34 mouse cellular contexts compared by ENCODE assay signal in the genomic region with DNA sequence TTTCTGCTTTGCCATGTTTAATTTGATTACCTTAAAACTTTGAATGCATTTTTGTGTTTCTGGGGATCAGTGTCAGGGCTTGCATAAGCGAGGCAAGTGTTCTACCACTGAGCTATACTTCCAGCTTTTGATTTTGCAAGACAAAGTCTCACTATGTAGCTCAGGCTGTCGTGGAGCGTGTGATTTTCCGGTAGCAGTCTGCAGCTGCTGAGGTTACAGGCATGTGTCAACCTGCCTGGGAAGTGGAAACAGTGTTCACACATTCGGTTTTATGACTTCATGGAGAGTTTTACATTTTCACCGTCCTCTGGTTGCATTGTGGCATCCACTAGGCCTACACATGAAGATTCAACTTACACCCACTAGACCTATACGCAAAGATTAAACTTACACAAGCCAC. TPM values are rescaled to one million over a fixed set of nuclear protein-coding genes. Genes with fewer than 3 reads are reported as not detected.
DNase-seq lines count a peak whose midpoint lies in the region; ATAC-seq and TF ChIP-seq lines count a peak whose summit lies in the region.
"Had no signal": no experiment of that assay in that cellular context is flagged by ENCODE, and none has a peak within 500 bp of the region (broad histone marks: within the 10 kb centered on the region; RNA-seq: fewer than 3 reads in every experiment).

No protein-coding gene starts in this region.

- H3K9me3 ChIP-seq in midbrain, embryonic 11.5 days (ENCODE audit: control insufficient read depth, low read length): no peaks in the 10 kb centered on the region
- H3K9me3 ChIP-seq in midbrain, embryonic 15.5 days: no peaks in the 10 kb centered on the region
- H3K9me3 ChIP-seq in embryonic facial prominence, embryonic 13.5 days: no peaks in the 10 kb centered on the region
- H3K9me3 ChIP-seq in limb, embryonic 14.5 days (ENCODE audit: control insufficient read depth, low read length): no peaks in the 10 kb centered on the region
- H3K9me3 ChIP-seq: embryonic facial prominence, embryonic 12.5 days; forebrain, embryonic 10.5 days; forebrain, embryonic 13.5 days; heart, embryonic 15.5 days; hindbrain, embryonic 10.5 days; hindbrain, embryonic 13.5 days had no signal

- H3K9ac ChIP-seq in midbrain, embryonic 11.5 days (ENCODE audit: low read length): no peak overlapping the region
- H3K9ac ChIP-seq in midbrain, embryonic 15.5 days: no peak overlapping the region
- no peak overlapping the region for H3K9ac ChIP-seq in embryonic facial prominence, embryonic 13.5 days
- no peak overlapping the region for H3K9ac ChIP-seq in limb, embryonic 14.5 days (ENCODE audit: low read depth, low read length, severe bottlenecking)
- H3K9ac ChIP-seq: embryonic facial prominence, embryonic 12.5 days; forebrain, embryonic 13.5 days; heart, embryonic 15.5 days; hindbrain, embryonic 13.5 days had no signal

- ATAC-seq in midbrain, embryonic 11.5 days (ENCODE audit: low FRiP score): no peak
- no peak for ATAC-seq in midbrain, embryonic 15.5 days (replicated peaks)
- ATAC-seq in embryonic facial prominence, embryonic 13.5 days (ENCODE audit: insufficient number of reproducible peaks, insufficient read depth, low FRiP score, low TSS enrichment, low read depth): 0 out of 2 replicates have a peak, but pooled peaks have one; percentile 48
- peak; percentile 63 for ATAC-seq in limb, embryonic 14.5 days (ENCODE audit: low FRiP score, low read depth)
- ATAC-seq: activated CD4-positive, CD25-positive, alpha-beta regulatory T cell, adult 4 months; CD4-positive, CD25-positive, alpha-beta regulatory T cell, adult 4 months; forebrain, embryonic 13.5 days; forebrain, embryonic 16.5 days; hindbrain, embryonic 16.5 days had no signal

- no peaks in the 10 kb centered on the region for H3K36me3 ChIP-seq in midbrain, embryonic 11.5 days (ENCODE audit: control insufficient read depth, insufficient read depth, low read length)
- no peaks in the 10 kb centered on the region for H3K36me3 ChIP-seq in midbrain, embryonic 15.5 days (replicated peaks)
- H3K36me3 ChIP-seq in embryonic facial prominence, embryonic 13.5 days: no peaks in the 10 kb centered on the region
- H3K36me3 ChIP-seq in limb, embryonic 14.5 days (ENCODE audit: control insufficient read depth, insufficient read depth, low read length): no peaks in the 10 kb centered on the region
- H3K36me3 ChIP-seq: embryonic facial prominence, embryonic 12.5 days; forebrain, embryonic 10.5 days; heart, embryonic 15.5 days; hindbrain, embryonic 10.5 days; hindbrain, embryonic 13.5 days had no signal

- no peaks in the 10 kb centered on the region for H3K4me1 ChIP-seq in midbrain, embryonic 11.5 days (ENCODE audit: control insufficient read depth, insufficient read depth, low read length)
- no peaks in the 10 kb centered on the region for H3K4me1 ChIP-seq in midbrain, embryonic 15.5 days
- no peaks in the 10 kb centered on the region for H3K4me1 ChIP-seq in embryonic facial prominence, embryonic 13.5 days
- no peaks in the 10 kb centered on the region for H3K4me1 ChIP-seq in limb, embryonic 14.5 days (ENCODE audit: control insufficient read depth, insufficient read depth, low read length)
- H3K4me1 ChIP-seq: embryonic facial prominence, embryonic 12.5 days; forebrain, embryonic 10.5 days; forebrain, embryonic 13.5 days; heart, embryonic 15.5 days; hindbrain, embryonic 10.5 days; hindbrain, embryonic 13.5 days had no signal

- no peak for TF ChIP-seq POLR2A in limb, embryonic 14.5 days (IDR thresholded peaks at IDR 0.05; ENCODE audit: borderline replicate concordance, extremely low read depth, insufficient read depth, insufficient read length)

- 79% methylated on average over 7 of the region's 7 CpGs for WGBS in midbrain, embryonic 11.5 days
- WGBS in midbrain, embryonic 15.5 days: 74% methylated on average over 7 of the region's 7 CpGs
- WGBS in embryonic facial prominence, embryonic 13.5 days: 60% methylated on average over 7 of the region's 7 CpGs
- WGBS in limb, embryonic 14.5 days: 31% methylated on average over 7 of the region's 7 CpGs

- no peak overlapping the region for H3K4me3 ChIP-seq in midbrain, embryonic 11.5 days (ENCODE audit: low read depth, low read length)
- no peak overlapping the region for H3K4me3 ChIP-seq in midbrain, embryonic 15.5 days
- H3K4me3 ChIP-seq in embryonic facial prominence, embryonic 13.5 days: no peak overlapping the region
- H3K4me3 ChIP-seq in limb, embryonic 14.5 days (replicated peaks; ENCODE audit: low read length): no peak overlapping the region
- H3K4me3 ChIP-seq: embryonic facial prominence, embryonic 12.5 days; forebrain, embryonic 10.5 days; forebrain, embryonic 13.5 days; gastrocnemius, adult 2 months; heart, embryonic 15.5 days; hindbrain, embryonic 10.5 days; hindbrain, embryonic 13.5 days had no signal

- no peaks in the 10 kb centered on the region for H3K27me3 ChIP-seq in midbrain, embryonic 11.5 days (ENCODE audit: control insufficient read depth, insufficient read depth, low read length)
- no peaks in the 10 kb centered on the region for H3K27me3 ChIP-seq in midbrain, embryonic 15.5 days (replicated peaks)
- H3K27me3 ChIP-seq in embryonic facial prominence, embryonic 13.5 days: no peaks in the 10 kb centered on the region
- H3K27me3 ChIP-seq in limb, embryonic 14.5 days (ENCODE audit: control insufficient read depth, insufficient read depth, low read length): no peaks in the 10 kb centered on the region
- H3K27me3 ChIP-seq: embryonic facial prominence, embryonic 12.5 days; forebrain, embryonic 13.5 days; heart, embryonic 15.5 days; hindbrain, embryonic 13.5 days had no signal

- H3K4me2 ChIP-seq in midbrain, embryonic 11.5 days: no peak overlapping the region
- no peak overlapping the region for H3K4me2 ChIP-seq in midbrain, embryonic 15.5 days
- H3K4me2 ChIP-seq in embryonic facial prominence, embryonic 13.5 days: no peak overlapping the region
- H3K4me2 ChIP-seq in limb, embryonic 14.5 days (replicated peaks; ENCODE audit: low read depth, low read length, severe bottlenecking): no peak overlapping the region
- H3K4me2 ChIP-seq: embryonic facial prominence, embryonic 12.5 days; forebrain, embryonic 13.5 days; heart, embryonic 11.5 days; heart, embryonic 15.5 days; hindbrain, embryonic 13.5 days had no signal

- DNase-seq in midbrain, embryonic 11.5 days (ENCODE audit: low spot score, missing footprints): peak; percentile 84
- DNase-seq in forelimb bud, embryonic 11.5 days (ENCODE audit: low read depth, low spot score): peak; percentile 20
- DNase-seq in limb, embryonic 14.5 days (ENCODE audit: low spot score): peak; percentile 8
- no peak for DNase-seq in spleen, postnatal 4 days (ENCODE audit: low spot score in 2 of 2)
- no peak for DNase-seq in neural tube, embryonic 10.5 days (ENCODE audit: extremely low spot score, low spot score)
- DNase-seq in layer of hippocampus, adult 8-10 months (ENCODE audit: low spot score in 2 of 2): no peak
- DNase-seq: adrenal gland, adult 8-10 months; adrenal gland, postnatal 25 days; cerebellum, adult 11-12 months; cerebellum, adult 8-10 months; cerebellum, postnatal 10 days; cerebellum, postnatal 36 days; embryo, embryonic 11 days; gastrocnemius, adult 2 months; gastrocnemius, postnatal 14 days; heart, adult 11 months; heart, postnatal 10 days; heart, postnatal 36 days had no signal

- no peak overlapping the region for H3K27ac ChIP-seq in midbrain, embryonic 11.5 days (ENCODE audit: low read depth, low read length)
- no peak overlapping the region for H3K27ac ChIP-seq in midbrain, embryonic 15.5 days
- no peak overlapping the region for H3K27ac ChIP-seq in embryonic facial prominence, embryonic 13.5 days
- no peak overlapping the region for H3K27ac ChIP-seq in limb, embryonic 14.5 days (replicated peaks; ENCODE audit: low read depth, low read length)
- H3K27ac ChIP-seq: embryonic facial prominence, embryonic 12.5 days; forebrain, embryonic 10.5 days; forebrain, embryonic 13.5 days; gastrocnemius, adult 2 months; heart, embryonic 15.5 days; hindbrain, embryonic 10.5 days; hindbrain, embryonic 13.5 days had no signal

RNA-seq across cellular contexts. Expression of a gene that starts 54.8 kb away (rescaled TPM):
- polyA plus RNA-seq in midbrain, embryonic 11.5 days (2014; fragmentation: Nextera tagmentation; extraction: Ambion mirVana): not detected in 2 replicates
- 0.25 and 1.00 TPM in 2 replicates for polyA plus RNA-seq in midbrain, embryonic 15.5 days (2015; fragmentation: Nextera tagmentation; extraction: Ambion mirVana)
- 0.17 TPM in 1 of 2 replicates, not detected in the other for polyA plus RNA-seq in embryonic facial prominence, embryonic 13.5 days (2015; fragmentation: Nextera tagmentation; extraction: Ambion mirVana)
- polyA plus RNA-seq in limb, embryonic 14.5 days (2012; rRNA removed): not detected in 2 replicates
- polyA plus RNA-seq in limb, embryonic 14.5 days (2014; fragmentation: Nextera tagmentation; extraction: Ambion mirVana): not detected in 2 replicates
- total RNA-seq in layer of hippocampus, adult 8-10 months (2022): not detected
- total RNA-seq: adrenal gland, adult 8-10 months; adrenal gland, postnatal 25 days; ES-E14; heart, adult 8-10 months; heart, postnatal 10 days; heart, postnatal 36 days had no signal
- polyA plus RNA-seq: activated CD4-positive, CD25-positive, alpha-beta regulatory T cell, adult 4 months; C2C12; CD4-positive, CD25-positive, alpha-beta regulatory T cell, adult 4 months; embryonic facial prominence, embryonic 12.5 days; forebrain, embryonic 10.5 days; heart, embryonic 11.5 days; heart, embryonic 15.5 days had no signal

Comparison
In these comparisons a context has a peak if more than half of its experiments do, and no peak if none do; other contexts are left out.
1. ATAC-seq: peak in embryonic facial prominence, embryonic 13.5 days (single experiment) and limb, embryonic 14.5 days (single experiment); none in midbrain, embryonic 11.5 days (single experiment) and midbrain, embryonic 15.5 days (single experiment).
2. DNase-seq: peak in midbrain, embryonic 11.5 days (single experiment), forelimb bud, embryonic 11.5 days (single experiment) and limb, embryonic 14.5 days (single experiment); none in spleen, postnatal 4 days (0 of 2), neural tube, embryonic 10.5 days (single experiment) and layer of hippocampus, adult 8-10 months (0 of 2).